In genomic region chr7:127814241-127814921, GRCm38 (mm10) we compare ENCODE assay signal across 10 mouse cellular contexts. TPM values are rescaled to one million over a fixed set of nuclear protein-coding genes. Genes with fewer than 3 reads are reported as not detected.
DNase-seq lines count a peak whose midpoint lies in the region; ATAC-seq and TF ChIP-seq lines count a peak whose summit lies in the region.
"Had no signal": no experiment of that assay in that cellular context is flagged by ENCODE, and none has a peak within 500 bp of the region (broad histone marks: within the 10 kb centered on the region; RNA-seq: fewer than 3 reads in every experiment).

No protein-coding gene starts in this region.

- TF ChIP-seq POLR2A in limb, embryonic 14.5 days (IDR thresholded peaks at IDR 0.05; ENCODE audit: borderline replicate concordance, extremely low read depth, insufficient read depth, insufficient read length): no peak

- peaks cover 45% of the 10 kb centered on the region for H3K36me3 ChIP-seq in limb, embryonic 14.5 days (ENCODE audit: control insufficient read depth, insufficient read depth, low read length)
- H3K36me3 ChIP-seq in limb, embryonic 10.5 days: peaks cover 59% of the 10 kb centered on the region
- H3K36me3 ChIP-seq in heart, embryonic 11.5 days (ENCODE audit: control insufficient read depth, insufficient read depth, low read length): no peaks in the 10 kb centered on the region
- H3K36me3 ChIP-seq in lung, embryonic 15.5 days: no peaks in the 10 kb centered on the region
- H3K36me3 ChIP-seq in midbrain, embryonic 10.5 days: peaks cover 58% of the 10 kb centered on the region

- H3K4me1 ChIP-seq in limb, embryonic 14.5 days (ENCODE audit: control insufficient read depth, insufficient read depth, low read length): no peaks in the 10 kb centered on the region
- no peaks in the 10 kb centered on the region for H3K4me1 ChIP-seq in limb, embryonic 10.5 days
- no peaks in the 10 kb centered on the region for H3K4me1 ChIP-seq in heart, embryonic 11.5 days (ENCODE audit: control insufficient read depth, insufficient read depth, low read length)
- H3K4me1 ChIP-seq in lung, embryonic 15.5 days: 0 out of 2 replicates have a peak, but pooled peaks cover 4% of the 10 kb centered on the region
- H3K4me1 ChIP-seq in midbrain, embryonic 10.5 days: no peaks in the 10 kb centered on the region

- ATAC-seq in limb, embryonic 14.5 days (ENCODE audit: low FRiP score, low read depth): no peak
- ATAC-seq in heart, embryonic 11.5 days (replicated peaks; ENCODE audit: insufficient number of reproducible peaks, low FRiP score, low TSS enrichment): no peak
- ATAC-seq in lung, embryonic 15.5 days (ENCODE audit: borderline replicate concordance, extremely low read depth, low FRiP score, low TSS enrichment): no peak

- H3K27me3 ChIP-seq in limb, embryonic 14.5 days (ENCODE audit: control insufficient read depth, insufficient read depth, low read length): no peaks in the 10 kb centered on the region
- no peaks in the 10 kb centered on the region for H3K27me3 ChIP-seq in limb, embryonic 10.5 days (ENCODE audit: low read depth, poor library complexity, severe bottlenecking)
- no peaks in the 10 kb centered on the region for H3K27me3 ChIP-seq in heart, embryonic 11.5 days (ENCODE audit: control insufficient read depth, insufficient read depth, low read length)
- H3K27me3 ChIP-seq in lung, embryonic 15.5 days: no peaks in the 10 kb centered on the region
- H3K27me3 ChIP-seq in midbrain, embryonic 10.5 days (ENCODE audit: low read depth, poor library complexity, severe bottlenecking): no peaks in the 10 kb centered on the region
- H3K27me3 ChIP-seq: CH12.LX; embryonic facial prominence, embryonic 15.5 days had no signal

- DNase-seq in limb, embryonic 14.5 days (ENCODE audit: low spot score): peak; percentile 5
- no peak for DNase-seq in limb, embryonic 10.5 days (ENCODE audit: low spot score)
- peak; percentile 97 for DNase-seq in cerebellum, postnatal 14 days
- peak; percentile 79 to 81 for DNase-seq in layer of hippocampus, adult 2 months (ENCODE audit: low spot score in 2 of 2)
- DNase-seq in thymus, postnatal 4 days: no peak
- DNase-seq in midbrain, embryonic 10.5 days (ENCODE audit: low spot score): no peak

- no peak overlapping the region for H3K9ac ChIP-seq in limb, embryonic 14.5 days (ENCODE audit: low read depth, low read length, severe bottlenecking)
- H3K9ac ChIP-seq in heart, embryonic 11.5 days (ENCODE audit: low read depth, low read length): peak overlapping the region; percentile 16; the same call in 1 of the 2 replicates
- H3K9ac ChIP-seq in lung, embryonic 15.5 days: no peak overlapping the region
- H3K9ac ChIP-seq: embryonic facial prominence, embryonic 15.5 days had no signal

- H3K4me2 ChIP-seq in limb, embryonic 14.5 days (replicated peaks; ENCODE audit: low read depth, low read length, severe bottlenecking): no peak overlapping the region
- no peak overlapping the region for H3K4me2 ChIP-seq in heart, embryonic 11.5 days
- peak overlapping the region; percentile 30; the same call in 1 of the 2 replicates for H3K4me2 ChIP-seq in lung, embryonic 15.5 days
- H3K4me2 ChIP-seq: embryonic facial prominence, embryonic 15.5 days had no signal

- 78% methylated on average over 19 of the region's 19 CpGs for WGBS in limb, embryonic 14.5 days
- WGBS in limb, embryonic 10.5 days: 85% methylated on average over 19 of the region's 19 CpGs
- 74% methylated on average over 19 of the region's 19 CpGs for WGBS in heart, embryonic 11.5 days (ENCODE audit: insufficient replicate concordance)
- WGBS in lung, embryonic 15.5 days: 66% methylated on average over 19 of the region's 19 CpGs
- 90% methylated on average over 19 of the region's 19 CpGs for WGBS in midbrain, embryonic 10.5 days

- H3K27ac ChIP-seq in limb, embryonic 14.5 days (replicated peaks; ENCODE audit: low read depth, low read length): no peak overlapping the region
- H3K27ac ChIP-seq in limb, embryonic 10.5 days: no peak overlapping the region
- no peak overlapping the region for H3K27ac ChIP-seq in heart, embryonic 11.5 days (ENCODE audit: low read depth, low read length)
- peak overlapping the region; percentile 85 for H3K27ac ChIP-seq in layer of hippocampus, adult 2 months
- H3K27ac ChIP-seq in lung, embryonic 15.5 days: peak overlapping the region; percentile 31; the same call in 1 of the 2 replicates
- H3K27ac ChIP-seq in midbrain, embryonic 10.5 days (replicated peaks): no peak overlapping the region
- H3K27ac ChIP-seq: embryonic facial prominence, embryonic 15.5 days had no signal

- TF ChIP-seq CTCF in layer of hippocampus, adult 2 months (conservative IDR thresholded peaks at IDR 0.05): peak; percentile 8; the same call in 1 of the 2 replicates

- no peaks in the 10 kb centered on the region for H3K9me3 ChIP-seq in limb, embryonic 14.5 days (ENCODE audit: control insufficient read depth, low read length)
- H3K9me3 ChIP-seq in limb, embryonic 10.5 days (replicated peaks): no peaks in the 10 kb centered on the region
- H3K9me3 ChIP-seq in heart, embryonic 11.5 days (replicated peaks; ENCODE audit: control insufficient read depth, low read length): no peaks in the 10 kb centered on the region
- no peaks in the 10 kb centered on the region for H3K9me3 ChIP-seq in lung, embryonic 15.5 days
- no peaks in the 10 kb centered on the region for H3K9me3 ChIP-seq in midbrain, embryonic 10.5 days (replicated peaks)
- H3K9me3 ChIP-seq: embryonic facial prominence, embryonic 15.5 days had no signal

- H3K4me3 ChIP-seq in limb, embryonic 14.5 days (replicated peaks; ENCODE audit: low read length): no peak overlapping the region
- no peak overlapping the region for H3K4me3 ChIP-seq in limb, embryonic 10.5 days
- no peak overlapping the region for H3K4me3 ChIP-seq in heart, embryonic 11.5 days (ENCODE audit: low read depth, low read length)
- H3K4me3 ChIP-seq in layer of hippocampus, adult 2 months: peak overlapping the region; percentile 28
- no peak overlapping the region for H3K4me3 ChIP-seq in lung, embryonic 15.5 days
- no peak overlapping the region for H3K4me3 ChIP-seq in midbrain, embryonic 10.5 days
- H3K4me3 ChIP-seq: embryonic facial prominence, embryonic 15.5 days had no signal

RNA-seq across cellular contexts. Expression of gene Stx4a, which starts 9.7 kb away (rescaled TPM):
- polyA plus RNA-seq in limb, embryonic 14.5 days (2012; rRNA removed): 116 and 147 TPM in 2 replicates
- polyA plus RNA-seq in limb, embryonic 14.5 days (2014; fragmentation: Nextera tagmentation; extraction: Ambion mirVana): 38.8 and 41.0 TPM in 2 replicates
- 20.2 and 28.5 TPM in 2 replicates for polyA plus RNA-seq in limb, embryonic 10.5 days (2016; fragmentation: Nextera tagmentation; extraction: Ambion mirVana)
- polyA plus RNA-seq in heart, embryonic 11.5 days (2014; fragmentation: Nextera tagmentation; extraction: Ambion mirVana): 20.5 and 22.8 TPM in 2 replicates
- 10 to 100 TPM; 60.2 to 64.6 TPM for total RNA-seq in layer of hippocampus, adult 2 months (2021)
- polyA plus RNA-seq in lung, embryonic 15.5 days (2015; fragmentation: Nextera tagmentation; extraction: Ambion mirVana): 42.1 and 43.2 TPM in 2 replicates
- 19.5 and 21.6 TPM in 2 replicates for polyA plus RNA-seq in midbrain, embryonic 10.5 days (2016; fragmentation: Nextera tagmentation; extraction: Ambion mirVana)

RNA-seq across cellular contexts. Expression of gene Stx1b, which starts 10.0 kb away (rescaled TPM):
- polyA plus RNA-seq in limb, embryonic 14.5 days (2012; rRNA removed): 43.9 and 52.1 TPM in 2 replicates
- 4.0 and 6.3 TPM in 2 replicates for polyA plus RNA-seq in limb, embryonic 14.5 days (2014; fragmentation: Nextera tagmentation; extraction: Ambion mirVana)
- 3.9 and 9.3 TPM in 2 replicates for polyA plus RNA-seq in limb, embryonic 10.5 days (2016; fragmentation: Nextera tagmentation; extraction: Ambion mirVana)
- 1.4 and 1.8 TPM in 2 replicates for polyA plus RNA-seq in heart, embryonic 11.5 days (2014; fragmentation: Nextera tagmentation; extraction: Ambion mirVana)
- 100 to 1,000 TPM; 336 to 351 TPM for total RNA-seq in layer of hippocampus, adult 2 months (2021)
- 1.3 and 1.9 TPM in 2 replicates for polyA plus RNA-seq in lung, embryonic 15.5 days (2015; fragmentation: Nextera tagmentation; extraction: Ambion mirVana)
- 5.4 and 9.7 TPM in 2 replicates for polyA plus RNA-seq in midbrain, embryonic 10.5 days (2016; fragmentation: Nextera tagmentation; extraction: Ambion mirVana)

RNA-seq across cellular contexts. Expression of gene Hsd3b7, which starts 14.0 kb away (rescaled TPM):
- 28.0 and 28.7 TPM in 2 replicates for polyA plus RNA-seq in limb, embryonic 14.5 days (2012; rRNA removed)
- polyA plus RNA-seq in limb, embryonic 14.5 days (2014; fragmentation: Nextera tagmentation; extraction: Ambion mirVana): 14.3 and 16.5 TPM in 2 replicates
- 5.5 and 8.2 TPM in 2 replicates for polyA plus RNA-seq in limb, embryonic 10.5 days (2016; fragmentation: Nextera tagmentation; extraction: Ambion mirVana)
- 18.1 and 23.5 TPM in 2 replicates for polyA plus RNA-seq in heart, embryonic 11.5 days (2014; fragmentation: Nextera tagmentation; extraction: Ambion mirVana)
- 1 to 10 TPM; 7.0 to 8.8 TPM for total RNA-seq in layer of hippocampus, adult 2 months (2021)
- 21.1 and 24.3 TPM in 2 replicates for polyA plus RNA-seq in lung, embryonic 15.5 days (2015; fragmentation: Nextera tagmentation; extraction: Ambion mirVana)
- polyA plus RNA-seq in midbrain, embryonic 10.5 days (2016; fragmentation: Nextera tagmentation; extraction: Ambion mirVana): 5.0 and 7.2 TPM in 2 replicates

RNA-seq across cellular contexts. Expression of gene Gm49388, which starts 29.0 kb away (rescaled TPM):
- polyA plus RNA-seq in limb, embryonic 14.5 days (2012; rRNA removed): 0.44 and 0.61 TPM in 2 replicates
- not detected in 2 replicates for polyA plus RNA-seq in limb, embryonic 14.5 days (2014; fragmentation: Nextera tagmentation; extraction: Ambion mirVana)
- not detected in 2 replicates for polyA plus RNA-seq in limb, embryonic 10.5 days (2016; fragmentation: Nextera tagmentation; extraction: Ambion mirVana)
- polyA plus RNA-seq in heart, embryonic 11.5 days (2014; fragmentation: Nextera tagmentation; extraction: Ambion mirVana): 0.46 TPM in 1 of 2 replicates, not detected in the other
- 1 to 10 TPM; 1.4 to 3.3 TPM for total RNA-seq in layer of hippocampus, adult 2 months (2021)
- not detected in 2 replicates for polyA plus RNA-seq in lung, embryonic 15.5 days (2015; fragmentation: Nextera tagmentation; extraction: Ambion mirVana)
- polyA plus RNA-seq in midbrain, embryonic 10.5 days (2016; fragmentation: Nextera tagmentation; extraction: Ambion mirVana): 0.35 TPM in 1 of 2 replicates, not detected in the other
- polyA plus RNA-seq: embryonic facial prominence, embryonic 15.5 days had no signal

RNA-seq across cellular contexts. Expression of gene Setd1a, which starts 37.9 kb away (rescaled TPM):
- polyA plus RNA-seq in limb, embryonic 14.5 days (2012; rRNA removed): 29.7 and 31.8 TPM in 2 replicates
- 27.3 and 32.0 TPM in 2 replicates for polyA plus RNA-seq in limb, embryonic 14.5 days (2014; fragmentation: Nextera tagmentation; extraction: Ambion mirVana)
- 21.9 and 24.2 TPM in 2 replicates for polyA plus RNA-seq in limb, embryonic 10.5 days (2016; fragmentation: Nextera tagmentation; extraction: Ambion mirVana)
- polyA plus RNA-seq in heart, embryonic 11.5 days (2014; fragmentation: Nextera tagmentation; extraction: Ambion mirVana): 16.9 and 20.8 TPM in 2 replicates
- total RNA-seq in layer of hippocampus, adult 2 months (2021): 10 to 100 TPM; 44.5 to 49.4 TPM
- polyA plus RNA-seq in lung, embryonic 15.5 days (2015; fragmentation: Nextera tagmentation; extraction: Ambion mirVana): 23.3 and 24.7 TPM in 2 replicates
- 13.4 and 14.7 TPM in 2 replicates for polyA plus RNA-seq in midbrain, embryonic 10.5 days (2016; fragmentation: Nextera tagmentation; extraction: Ambion mirVana)

Comparison
In these comparisons a context has a peak if more than half of its experiments do, and no peak if none do; other contexts are left out.
1. DNase-seq: peak in limb, embryonic 14.5 days (single experiment), cerebellum, postnatal 14 days (2 of 2) and layer of hippocampus, adult 2 months (2 of 2); none in limb, embryonic 10.5 days (single experiment), thymus, postnatal 4 days (single experiment) and midbrain, embryonic 10.5 days (single experiment).
2. H3K27ac ChIP-seq: peak in layer of hippocampus, adult 2 months (single experiment) and lung, embryonic 15.5 days (single experiment); none in limb, embryonic 14.5 days (single experiment), limb, embryonic 10.5 days (single experiment), heart, embryonic 11.5 days (single experiment) and midbrain, embryonic 10.5 days (single experiment).